Mouse (Mus musculus) forebrain, embryonic 15.5 days (tissue): ENCODE data around the gene M6pr. TPM values are rescaled to one million over a fixed set of nuclear protein-coding genes. Genes with fewer than 3 reads are reported as not detected.

Experiments used
- ATAC-seq: fragments of 200-750 bp; cut with Nextera tagmentation; replicated peaks from 2 replicates; pipeline ENCODE4 v1.8.0; 2017; ENCODE audit warnings: mild to moderate bottlenecking, moderate TSS enrichment, moderate library complexity
- H3K27ac ChIP-seq: fragments of 300-500 bp; sonication (generic); replicated peaks from 2 replicates; pipeline ENCODE4 v1.5.1; 2015; ENCODE audit warnings: mild to moderate bottlenecking, inconsistent platforms
- H3K27me3 ChIP-seq: fragments of 300-500 bp; sonication (generic); 2 replicates; pipeline ENCODE4 v1.6.1; 2015; ENCODE audit warnings: inconsistent platforms
- H3K36me3 ChIP-seq: fragments of 300-500 bp; sonication (generic); 2 replicates; pipeline ENCODE4 v1.6.1; 2015; ENCODE audit warnings: mild to moderate bottlenecking, inconsistent platforms
- H3K4me1 ChIP-seq: fragments of 300-500 bp; sonication (generic); 2 replicates; pipeline ENCODE4 v1.6.1; 2015; ENCODE audit warnings: inconsistent platforms
- H3K4me2 ChIP-seq: fragments of 300-500 bp; sonication (generic); replicated peaks from 2 replicates; pipeline ENCODE4 v1.6.1; 2015; ENCODE audit warnings: mild to moderate bottlenecking, inconsistent platforms
- H3K4me3 ChIP-seq: fragments of 300-500 bp; sonication (generic); 2 replicates; pipeline ENCODE4 v1.5.1; 2015; ENCODE audit warnings: mild to moderate bottlenecking, inconsistent platforms
- H3K9ac ChIP-seq: fragments of 300-500 bp; sonication (generic); replicated peaks from 2 replicates; pipeline ENCODE4 v1.6.1; 2015; ENCODE audit warnings: mild to moderate bottlenecking, inconsistent platforms
- H3K9me3 ChIP-seq: fragments of 300-500 bp; sonication (generic); 2 replicates; pipeline ENCODE4 v1.6.1; 2016; ENCODE audit warnings: inconsistent platforms
- WGBS: fragments of 180-500 bp; shearing (Covaris S2); methylation state at CpG from one replicate; pipeline ENCODE4 v1.1.7; 2015; ENCODE audit warnings: mixed read lengths; 5-methylcytosine and 5-hydroxymethylcytosine counted together
- polyA plus RNA-seq: library from polyadenylated mRNA; unstranded; fragments of >200 nt; fragmentation: Nextera tagmentation; extraction: Ambion mirVana; gene quantifications from 2 replicates; pipeline ENCODE4 v1.2.1, GENCODE M21; 2015

M6pr gene
- polyA plus RNA-seq, 1 experiment from 2014 or later: 55.1 TPM

- no peak overlapping the region for H3K4me3 ChIP-seq
- no peak overlapping the region for H3K9ac ChIP-seq
- WGBS: 78% methylated on average over 3 of the region's 3 CpGs
- no peak for ATAC-seq
- H3K9me3 ChIP-seq: no peaks in the 10 kb centered on the region
- no peaks in the 10 kb centered on the region for H3K36me3 ChIP-seq
- no peaks in the 10 kb centered on the region for H3K27me3 ChIP-seq
- H3K4me1 ChIP-seq: peaks cover 15% of the 10 kb centered on the region
- no peak overlapping the region for H3K4me2 ChIP-seq
- H3K27ac ChIP-seq: no peak overlapping the region
Measured at GRCm38 (mm10) chr6:122299621-122300133, 8.8 kb upstream of the M6pr start.

GRCm38 (mm10) chr6:122302121-122302520 is 6.4 kb upstream of the M6pr start:
- ATAC-seq: no peak
- Histone ChIP-seq H3K9ac (no peak overlapping the region), H3K9me3 (no peaks in the 10 kb centered on the region), H3K27me3 (no peaks in the 10 kb centered on the region), H3K4me3 (no peak overlapping the region), H3K27ac (no peak overlapping the region), H3K36me3 (no peaks in the 10 kb centered on the region), H3K4me2 (no peak overlapping the region), H3K4me1 (peaks cover 4% of the 10 kb centered on the region)
- WGBS: 67% methylated on average over 1 of the region's 1 CpGs

- WGBS: 85% methylated on average over 4 of the region's 4 CpGs
- ATAC-seq: no peak
Measured at GRCm38 (mm10) chr6:122302661-122303060, 5.9 kb upstream of the M6pr start.

GRCm38 (mm10) chr6:122303526-122303925 is 5.0 kb upstream of the M6pr start:
- no peak overlapping the region for H3K27ac ChIP-seq
- H3K9me3 ChIP-seq: no peaks in the 10 kb centered on the region
- H3K4me1 ChIP-seq: peaks cover 4% of the 10 kb centered on the region
- no peak for ATAC-seq
- H3K4me3 ChIP-seq: no peak overlapping the region
- H3K27me3 ChIP-seq: no peaks in the 10 kb centered on the region
- H3K4me2 ChIP-seq: no peak overlapping the region
- H3K9ac ChIP-seq: no peak overlapping the region
- whole genome bisulfite sequencing: 80% methylated on average over 9 of the region's 9 CpGs
- H3K36me3 ChIP-seq: no peaks in the 10 kb centered on the region

More at GRCm38 (mm10) chr6:122302661-122303060, 5.9 kb upstream of the M6pr start:
- H3K4me3 ChIP-seq: no peak overlapping the region
- peaks cover 3% of the 10 kb centered on the region; the same call in 1 of the 2 replicates for H3K4me1 ChIP-seq
- H3K27me3 ChIP-seq: no peaks in the 10 kb centered on the region
- H3K9ac ChIP-seq: no peak overlapping the region
- H3K27ac ChIP-seq: no peak overlapping the region
- H3K36me3 ChIP-seq: no peaks in the 10 kb centered on the region
- H3K4me2 ChIP-seq: no peak overlapping the region
- H3K9me3 ChIP-seq: no peaks in the 10 kb centered on the region

- Histone ChIP-seq H3K9ac (no peak overlapping the region), H3K27me3 (no peaks in the 10 kb centered on the region), H3K4me1 (peaks cover 5% of the 10 kb centered on the region), H3K36me3 (no peaks in the 10 kb centered on the region), H3K4me2 (no peak overlapping the region), H3K4me3 (no peak overlapping the region), H3K9me3 (no peaks in the 10 kb centered on the region), H3K27ac (no peak overlapping the region)
- no peak for ATAC-seq
- 39% methylated on average over 6 of the region's 6 CpGs for WGBS
Measured at GRCm38 (mm10) chr6:122304355-122304754, 4.2 kb upstream of the M6pr start.

- Histone ChIP-seq H3K9me3 (no peaks in the 10 kb centered on the region), H3K27me3 (no peaks in the 10 kb centered on the region), H3K27ac (no peak overlapping the region), H3K9ac (no peak overlapping the region), H3K4me3 (no peak overlapping the region), H3K36me3 (no peaks in the 10 kb centered on the region), H3K4me1 (peaks cover 12% of the 10 kb centered on the region), H3K4me2 (no peak overlapping the region)
- ATAC-seq: no peak
- 84% methylated on average over 12 of the region's 12 CpGs for WGBS
Measured at GRCm38 (mm10) chr6:122304790-122305555, 3.5 kb upstream of the M6pr start.

- H3K27me3 ChIP-seq: no peaks in the 10 kb centered on the region
- no peak overlapping the region for H3K4me3 ChIP-seq
- no peaks in the 10 kb centered on the region for H3K36me3 ChIP-seq
- H3K27ac ChIP-seq: no peak overlapping the region
- ATAC-seq: no peak
- H3K9me3 ChIP-seq: no peaks in the 10 kb centered on the region
- H3K4me1 ChIP-seq: peaks cover 26% of the 10 kb centered on the region
- 84% methylated on average over 4 of the region's 4 CpGs for WGBS
- no peak overlapping the region for H3K4me2 ChIP-seq
- H3K9ac ChIP-seq: no peak overlapping the region
Measured at GRCm38 (mm10) chr6:122306707-122307106, 1.8 kb upstream of the M6pr start.

GRCm38 (mm10) chr6:122308136-122308504 is 400 bp upstream of the M6pr start:
- H3K9me3 ChIP-seq: no peaks in the 10 kb centered on the region
- no peak overlapping the region for H3K9ac ChIP-seq
- peak overlapping the region; percentile 14; the same call in 1 of the 2 replicates for H3K4me2 ChIP-seq
- peak overlapping the region; percentile 74 for H3K4me3 ChIP-seq
- peaks cover 26% of the 10 kb centered on the region for H3K4me1 ChIP-seq
- ATAC-seq: no peak; the same call in 1 of the 2 replicates
- peaks cover 10% of the 10 kb centered on the region; the same call in 1 of the 2 replicates for H3K36me3 ChIP-seq
- peak overlapping the region; percentile 33; the same call in 1 of the 2 replicates for H3K27ac ChIP-seq
- 62% methylated on average over 6 of the region's 6 CpGs for WGBS
- H3K27me3 ChIP-seq: no peaks in the 10 kb centered on the region

- Histone ChIP-seq H3K4me1 (peaks cover 26% of the 10 kb centered on the region), H3K27ac (0 out of 2 replicates have a peak overlapping the region, but pooled peaks have one; percentile 71)
- 12% methylated on average over 11 of the region's 11 CpGs for WGBS
Measured at GRCm38 (mm10) chr6:122309446-122309960, 983 bp downstream of the M6pr start.

GRCm38 (mm10) chr6:122310187-122310820 is 1.8 kb downstream of the M6pr start:
- Histone ChIP-seq H3K9me3 (no peaks in the 10 kb centered on the region), H3K27ac (no peak overlapping the region), H3K36me3 (peaks cover 31% of the 10 kb centered on the region), H3K4me2 (peak overlapping the region; percentile 73), H3K4me3 (peak overlapping the region; percentile 74; the same call in 1 of the 2 replicates), H3K27me3 (no peaks in the 10 kb centered on the region), H3K9ac (peak overlapping the region; percentile 78; the same call in 1 of the 2 replicates), H3K4me1 (peaks cover 26% of the 10 kb centered on the region)
- 77% methylated on average over 5 of the region's 5 CpGs for WGBS
- ATAC-seq: no peak

More at GRCm38 (mm10) chr6:122309446-122309960, 983 bp downstream of the M6pr start:
- ATAC-seq: no peak
- H3K4me3 ChIP-seq: peak overlapping the region; percentile 74
- H3K9ac ChIP-seq: peak overlapping the region; percentile 78
- no peaks in the 10 kb centered on the region for H3K27me3 ChIP-seq
- H3K4me2 ChIP-seq: peak overlapping the region; percentile 73
- H3K9me3 ChIP-seq: no peaks in the 10 kb centered on the region
- peaks cover 24% of the 10 kb centered on the region for H3K36me3 ChIP-seq

- no peaks in the 10 kb centered on the region for H3K4me1 ChIP-seq
- no peak overlapping the region for H3K4me2 ChIP-seq
- no peaks in the 10 kb centered on the region for H3K9me3 ChIP-seq
- peaks cover 87% of the 10 kb centered on the region for H3K36me3 ChIP-seq
- WGBS: 89% methylated on average over 1 of the region's 1 CpGs
- H3K27me3 ChIP-seq: no peaks in the 10 kb centered on the region
- H3K27ac ChIP-seq: no peak overlapping the region
- ATAC-seq: no peak
- no peak overlapping the region for H3K9ac ChIP-seq
- no peak overlapping the region for H3K4me3 ChIP-seq
Measured at GRCm38 (mm10) chr6:122318726-122319125, 10.2 kb downstream of the M6pr start.

GRCm38 (mm10) chr6:122325361-122325975 is 16.9 kb downstream of the M6pr start:
- H3K4me3 ChIP-seq: no peak overlapping the region
- no peak overlapping the region for H3K9ac ChIP-seq
- no peaks in the 10 kb centered on the region for H3K27me3 ChIP-seq
- ATAC-seq: no peak
- no peaks in the 10 kb centered on the region for H3K9me3 ChIP-seq
- H3K36me3 ChIP-seq: peaks cover 66% of the 10 kb centered on the region
- WGBS: 91% methylated on average over 6 of the region's 6 CpGs
- no peak overlapping the region for H3K27ac ChIP-seq
- no peaks in the 10 kb centered on the region for H3K4me1 ChIP-seq
- H3K4me2 ChIP-seq: no peak overlapping the region
